Mouse (Mus musculus): Measurements from ENCODE around the gene Gltpd2.
A peak's percentile ranks its signal among the peaks of the same experiment; 100 is the strongest.

Gene Gltpd2

DNA sequence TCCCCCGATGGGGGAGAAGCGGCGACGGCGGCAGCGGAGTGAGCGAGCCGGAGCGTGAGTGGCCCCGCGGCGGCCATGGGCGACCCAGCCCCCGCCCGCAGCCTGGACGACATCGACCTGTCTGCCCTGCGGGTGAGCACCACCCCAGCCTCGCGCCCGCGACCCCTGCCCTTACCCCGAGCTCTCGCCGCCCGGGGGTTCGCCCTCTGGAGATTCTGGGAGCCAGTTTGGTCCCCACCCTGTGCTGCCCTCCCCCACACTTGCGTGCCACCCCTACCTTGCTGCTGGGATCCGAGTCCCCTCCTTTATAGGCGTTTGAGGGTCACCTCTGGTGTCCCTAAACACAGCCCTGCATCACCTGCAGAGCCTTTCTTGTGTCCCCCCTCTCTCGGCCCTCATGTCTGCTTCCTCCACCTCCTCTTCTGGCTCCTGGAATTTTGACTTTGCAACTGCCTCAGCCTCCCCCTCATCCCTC lies 44.0 kb downstream of the Gltpd2 start:
- no peak for DNase-seq (ENCODE audit: low read depth, low spot score)

DNA sequence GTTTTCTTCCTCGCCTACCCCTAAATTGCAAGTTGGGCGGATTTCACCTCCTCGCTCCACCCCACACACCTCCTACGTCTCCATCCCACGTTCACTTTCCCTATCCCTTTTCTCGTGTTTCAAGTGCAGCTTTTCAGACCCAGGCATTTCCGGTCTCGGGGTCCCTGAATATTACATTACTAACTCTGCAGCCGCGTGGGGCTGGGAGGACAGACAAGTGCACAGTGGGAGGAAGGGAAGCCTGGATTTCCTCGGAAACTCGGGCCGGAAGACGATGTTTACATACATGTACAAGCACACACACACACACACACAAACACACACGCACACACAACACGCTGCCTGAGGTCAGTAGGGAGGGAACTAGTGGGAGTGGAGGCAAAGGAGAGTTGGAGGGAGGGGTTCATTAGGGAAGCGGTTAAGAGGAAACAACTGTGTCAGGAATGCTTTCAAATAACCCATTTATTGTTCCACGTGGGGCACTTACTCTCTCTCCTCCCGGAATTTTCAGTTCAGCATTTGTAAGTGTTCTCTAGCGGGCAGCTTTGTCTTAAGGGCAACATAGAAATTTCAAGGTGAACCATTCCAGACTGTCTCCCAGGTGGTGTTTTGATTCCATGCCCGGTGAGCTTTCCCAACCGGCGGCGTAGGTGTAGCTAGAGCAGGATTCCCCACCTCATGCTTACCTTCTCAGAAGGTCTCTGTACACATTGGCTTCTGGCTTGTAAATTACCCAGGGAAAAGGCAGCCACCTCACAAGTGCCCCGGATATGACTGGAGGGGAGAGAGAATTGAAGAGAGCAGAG lies 44.7 kb downstream of the Gltpd2 start:
- peak; percentile 52 for DNase-seq (ENCODE audit: low read depth, low spot score)

DNA sequence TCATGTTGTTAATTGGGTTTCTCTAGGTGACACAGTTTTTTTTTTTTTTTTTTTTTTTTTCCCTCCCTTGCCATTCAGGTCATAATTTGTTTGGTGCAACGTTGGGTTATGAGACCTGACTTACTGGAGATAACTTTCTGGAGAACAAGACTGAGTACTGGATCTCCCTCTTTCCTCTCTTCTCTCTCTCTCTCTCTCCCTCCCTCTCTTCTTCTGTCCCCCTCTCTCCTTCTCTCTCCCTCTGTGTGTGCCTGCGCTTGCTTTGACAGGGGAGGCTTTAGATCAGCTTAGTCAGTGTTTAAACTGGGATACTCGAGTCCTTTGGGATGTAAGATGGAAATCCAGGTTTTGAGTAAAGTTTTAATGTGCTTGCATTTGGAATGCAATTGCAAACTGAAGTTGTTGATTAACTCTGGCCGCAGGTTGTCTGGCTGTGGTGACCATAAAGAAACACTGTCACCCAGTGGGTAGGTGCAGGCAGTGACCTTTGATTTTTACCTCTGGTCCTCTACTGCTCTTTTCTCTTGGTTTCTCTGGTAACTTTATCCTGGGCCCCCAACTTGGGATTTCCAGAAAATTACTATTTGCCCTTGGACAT lies 45.4 kb downstream of the Gltpd2 start:
- DNase-seq (ENCODE audit: low read depth, low spot score), result no peak

- DNase-seq (ENCODE audit: low read depth, low spot score), result no peak
These were observed 47.6 kb downstream of the Gltpd2 start for GRCm38 (mm10) chr11:70566586-70566985.

Data from A20 (cell line).